Mouse (Mus musculus): ENCODE data around the gene Npy5r.

Npy5r gene

GRCm38 (mm10) chr8:66687511-66688329 lies at the start of gene Npy5r:
Gene Npy5r (minus strand): TSS chr8:66688128.
- peak in 1 of 2 experiments; percentile 8 for DNase-seq

- DNase-seq = no peak
These were observed 44.0 kb upstream of the Npy5r start for GRCm38 (mm10) chr8:66731957-66732356.

- DNase-seq = no peak
These were observed 41.5 kb upstream of the Npy5r start for GRCm38 (mm10) chr8:66729446-66729845.

- no peak for DNase-seq
These were observed 34.9 kb upstream of the Npy5r start for GRCm38 (mm10) chr8:66722835-66723234.

- no peak for DNase-seq
These were observed 26.5 kb upstream of the Npy5r start for GRCm38 (mm10) chr8:66714324-66714975.

GRCm38 (mm10) chr8:66698782-66699181 lies 10.9 kb upstream of the Npy5r start:
- DNase-seq = no peak

- no peak for DNase-seq
These were observed 10.1 kb upstream of the Npy5r start for GRCm38 (mm10) chr8:66698011-66698410.

- no peak for DNase-seq
These were observed 9.3 kb upstream of the Npy5r start, which contains the start of gene Npy1r for GRCm38 (mm10) chr8:66696970-66697843. Gene Npy1r (plus strand): TSS chr8:66697192.

GRCm38 (mm10) chr8:66690402-66690801 lies 2.5 kb upstream of the Npy5r start:
- DNase-seq = no peak

GRCm38 (mm10) chr8:66688799-66689198 lies 871 bp upstream of the Npy5r start:
- no peak for DNase-seq

- DNase-seq = no peak
These were observed 467 bp upstream of the Npy5r start for GRCm38 (mm10) chr8:66688395-66688794.

- DNase-seq = no peak
These were observed 6.7 kb downstream of the Npy5r start for GRCm38 (mm10) chr8:66681261-66681660.

- DNase-seq = no peak
These were observed 57.2 kb downstream of the Npy5r start for GRCm38 (mm10) chr8:66630721-66631120.
